Mouse (Mus musculus): ENCODE data around the gene Rgl1.

Gene Rgl1

GRCm38 (mm10) chr1:152717329-152717728 is 48.8 kb downstream of the Rgl1 start:
- no peak for DNase-seq (ENCODE audit: low spot score)

GRCm38 (mm10) chr1:152714405-152714804 is 51.7 kb downstream of the Rgl1 start:
- DNase-seq (ENCODE audit: low spot score), result no peak

- DNase-seq (ENCODE audit: low spot score), result no peak
These were observed 52.2 kb downstream of the Rgl1 start for GRCm38 (mm10) chr1:152713924-152714323.

- DNase-seq (ENCODE audit: low spot score), result no peak
These were observed 55.1 kb downstream of the Rgl1 start for GRCm38 (mm10) chr1:152711037-152711436.

- no peak for DNase-seq (ENCODE audit: low spot score)
These were observed 58.6 kb downstream of the Rgl1 start for GRCm38 (mm10) chr1:152707560-152707959.

GRCm38 (mm10) chr1:152703941-152704340 is 62.2 kb downstream of the Rgl1 start:
- DNase-seq (ENCODE audit: low spot score), result no peak

- DNase-seq (ENCODE audit: low spot score), result no peak
These were observed 63.2 kb downstream of the Rgl1 start for GRCm38 (mm10) chr1:152702920-152703319.

GRCm38 (mm10) chr1:152701066-152701465 is 65.1 kb downstream of the Rgl1 start:
- no peak for DNase-seq (ENCODE audit: low spot score)

GRCm38 (mm10) chr1:152697341-152697740 is 68.8 kb downstream of the Rgl1 start:
- DNase-seq (ENCODE audit: low spot score), result no peak

GRCm38 (mm10) chr1:152695491-152695890 is 70.7 kb downstream of the Rgl1 start:
- no peak for DNase-seq (ENCODE audit: low spot score)

GRCm38 (mm10) chr1:152689968-152690367 is 76.2 kb downstream of the Rgl1 start:
- DNase-seq (ENCODE audit: low spot score), result peak; percentile 83

- DNase-seq (ENCODE audit: low spot score), result no peak
These were observed 78.4 kb downstream of the Rgl1 start for GRCm38 (mm10) chr1:152687733-152688181.

GRCm38 (mm10) chr1:152687099-152687730 is 78.9 kb downstream of the Rgl1 start:
- DNase-seq (ENCODE audit: low spot score), result peak; percentile 48

- no peak for DNase-seq (ENCODE audit: low spot score)
These were observed 80.6 kb downstream of the Rgl1 start for GRCm38 (mm10) chr1:152685531-152685930.

GRCm38 (mm10) chr1:152682368-152683194 is 83.6 kb downstream of the Rgl1 start:
- peak; percentile 45 for DNase-seq (ENCODE audit: low spot score)

- peak; percentile 26 for DNase-seq (ENCODE audit: low spot score)
These were observed 84.3 kb downstream of the Rgl1 start for GRCm38 (mm10) chr1:152681676-152682367.

GRCm38 (mm10) chr1:152681116-152681515 is 85.0 kb downstream of the Rgl1 start:
- no peak for DNase-seq (ENCODE audit: low spot score)

GRCm38 (mm10) chr1:152678451-152678850 is 87.7 kb downstream of the Rgl1 start:
- DNase-seq (ENCODE audit: low spot score), result no peak

- peak; percentile 63 for DNase-seq (ENCODE audit: low spot score)
These were observed 88.5 kb downstream of the Rgl1 start for GRCm38 (mm10) chr1:152677482-152678211.

GRCm38 (mm10) chr1:152669446-152670180 is 96.5 kb downstream of the Rgl1 start:
- no peak for DNase-seq (ENCODE audit: low spot score)

GRCm38 (mm10) chr1:152660436-152660835 is 105.7 kb downstream of the Rgl1 start:
- DNase-seq (ENCODE audit: low spot score), result no peak
